Mouse (Mus musculus): ENCODE measurements at regions not wholly inside any gene's neighbourhood (a gene's known extent, or its start where the extent isn't known, plus 50 kb on each side); places are given as distances from the start of the nearest gene placed in this dataset.

GRCm38 (mm10) chr1:105191126-105191525 is 165.4 kb downstream of the Rnf152 start:
- TF ChIP-seq POLR2A (IDR thresholded peaks at IDR 0.05; ENCODE audit: borderline replicate concordance, low read depth, low read length): no peak
- TF ChIP-seq CTCF (IDR thresholded peaks at IDR 0.05; ENCODE audit: low read depth, low read length): no peak
